8 mouse cellular contexts compared by ENCODE assay signal in the genomic region with DNA sequence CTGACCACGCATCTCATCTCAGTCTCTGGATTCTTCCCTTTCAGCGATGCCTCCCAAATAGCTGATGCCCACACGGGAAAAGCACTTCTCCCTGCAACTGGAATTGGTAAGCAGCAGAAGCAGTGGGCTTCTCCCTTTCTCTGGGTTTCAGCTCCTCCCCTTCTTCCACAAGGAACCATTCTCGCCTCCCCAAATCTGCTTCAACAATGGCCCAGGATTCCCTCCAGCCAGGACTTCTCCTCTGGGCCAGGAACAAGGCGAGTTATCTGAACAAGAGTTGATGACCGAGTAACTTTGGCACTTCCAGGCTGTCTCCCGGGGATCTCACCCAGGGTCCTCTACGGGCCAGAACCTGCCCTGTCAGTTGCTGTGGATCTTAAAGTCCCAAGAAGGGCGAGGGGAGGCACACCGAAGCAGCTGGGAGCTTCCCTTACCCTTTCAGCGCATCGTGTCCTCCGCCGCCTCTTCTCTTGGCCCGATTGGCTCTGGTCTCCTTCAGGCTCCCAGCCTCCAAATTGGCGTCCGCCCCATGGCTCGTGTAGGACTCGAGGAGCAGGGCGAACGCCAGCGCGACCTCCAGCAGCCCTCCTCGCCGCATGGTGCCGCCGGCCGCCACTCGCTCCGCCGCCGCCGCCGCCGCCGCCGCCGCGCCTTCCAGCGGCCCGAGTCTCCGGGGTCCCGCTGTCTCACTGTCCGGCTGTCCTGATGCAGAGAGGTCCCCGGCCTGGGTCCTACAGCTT. TPM values are rescaled to one million over a fixed set of nuclear protein-coding genes. Genes with fewer than 3 reads are reported as not detected.
DNase-seq lines count a peak whose midpoint lies in the region; ATAC-seq and TF ChIP-seq lines count a peak whose summit lies in the region.

A gene (plus strand): TSS at position 84 of the 740 bp plus-strand sequence.

- H3K9ac ChIP-seq in embryonic facial prominence, embryonic 12.5 days: peak within 1 kb of the TSS; percentile 80

- peak within 1 kb of the TSS; percentile 51 for H3K27ac ChIP-seq in spleen, adult 2 months (ENCODE audit: insufficient read depth, low read length)
- H3K27ac ChIP-seq in embryonic facial prominence, embryonic 12.5 days: peak within 1 kb of the TSS; percentile 92

- no peak for TF ChIP-seq CTCF in spleen, adult 2 months (IDR thresholded peaks at IDR 0.05; ENCODE audit: extremely low read depth, insufficient read depth, insufficient read length, insufficient replicate concordance)

- DNase-seq in spleen, adult 2 months (ENCODE audit: low read depth in 1 of 2, low spot score in 2 of 2): no peak
- no peak for DNase-seq in spleen, adult 18-20 months
- DNase-seq in heart, adult 9 months (ENCODE audit: low spot score in 2 of 2): peak; percentile 75 to 76
- DNase-seq in kidney, postnatal 10 days: peak; percentile 72
- DNase-seq in lung, postnatal 10 days: peak; percentile 78
- peak; percentile 19 for DNase-seq in retina, postnatal 7 days (ENCODE audit: low read depth, low spot score)
- DNase-seq in thymus, postnatal 14 days: no peak

- peak; percentile 1; the same call in 1 of the 2 replicates for ATAC-seq in embryonic facial prominence, embryonic 12.5 days (ENCODE audit: insufficient number of reproducible peaks, insufficient read depth, low FRiP score, low TSS enrichment)

- WGBS in spleen, adult 2 months: 11% methylated on average over 45 of the region's 45 CpGs
- WGBS in embryonic facial prominence, embryonic 12.5 days: under 1% methylated on average over 45 of the region's 45 CpGs

- H3K4me1 ChIP-seq in spleen, adult 2 months (ENCODE audit: control insufficient read depth, insufficient read depth, insufficient read length): peaks cover 4% of the 10 kb centered on the region; the same call in 1 of the 2 replicates
- H3K4me1 ChIP-seq in embryonic facial prominence, embryonic 12.5 days: peaks cover 9% of the 10 kb centered on the region; the same call in 1 of the 2 replicates

- no peaks in the 10 kb centered on the region for H3K36me3 ChIP-seq in spleen, adult 2 months (ENCODE audit: control insufficient read depth, insufficient read depth, low read length)
- H3K36me3 ChIP-seq in embryonic facial prominence, embryonic 12.5 days: no peaks in the 10 kb centered on the region

- peak within 1 kb of the TSS; percentile 60 for H3K4me2 ChIP-seq in embryonic facial prominence, embryonic 12.5 days (replicated peaks)

- peaks cover 10% of the 10 kb centered on the region; the same call in 1 of the 2 replicates for H3K27me3 ChIP-seq in spleen, adult 2 months (ENCODE audit: control insufficient read depth, insufficient read depth, low read length)
- no peaks in the 10 kb centered on the region; the same call in 1 of the 2 replicates for H3K27me3 ChIP-seq in embryonic facial prominence, embryonic 12.5 days

- H3K9me3 ChIP-seq in embryonic facial prominence, embryonic 12.5 days: no peaks in the 10 kb centered on the region

- peak within 1 kb of the TSS; percentile 45 for H3K4me3 ChIP-seq in spleen, adult 2 months (ENCODE audit: extremely low read depth, insufficient read depth, insufficient read length)
- peak within 1 kb of the TSS; percentile 78 for H3K4me3 ChIP-seq in embryonic facial prominence, embryonic 12.5 days

- TF ChIP-seq POLR2A in spleen, adult 2 months (IDR thresholded peaks at IDR 0.05; ENCODE audit: low read depth, low read length): no peak

RNA-seq across cellular contexts. Expression of the gene that starts here (rescaled TPM):
- polyA plus RNA-seq in spleen, adult 2 months (2012; rRNA removed): 0.04 and 0.08 TPM in 2 replicates
- polyA plus RNA-seq in embryonic facial prominence, embryonic 12.5 days (2016; fragmentation: Nextera tagmentation; extraction: Ambion mirVana): 0.51 and 0.67 TPM in 2 replicates

Comparison
In these comparisons a context has a peak if more than half of its experiments do, and no peak if none do; other contexts are left out.
1. Peak in ATAC-seq, H3K4me3 ChIP-seq, H3K27ac ChIP-seq, H3K9ac ChIP-seq and H3K4me2 ChIP-seq in embryonic facial prominence, embryonic 12.5 days; RNA of the gene not detected or under 1 TPM.
2. DNase-seq: peak in heart, adult 9 months (2 of 2), kidney, postnatal 10 days (single experiment), lung, postnatal 10 days (single experiment) and retina, postnatal 7 days (single experiment); none in spleen, adult 2 months (0 of 2), spleen, adult 18-20 months (0 of 2) and thymus, postnatal 14 days (single experiment).